Mouse (Mus musculus): Measurements from ENCODE around the gene Mip. TPM values are rescaled to one million over a fixed set of nuclear protein-coding genes. Genes with fewer than 3 reads are reported as not detected.

Gene Mip
- total RNA-seq, 2 experiments from 2014 or later: not detected

GRCm38 (mm10) chr10:128232420-128232985 lies 6.9 kb downstream of the Mip start:
- DNase-seq (ENCODE audit: extremely low spot score in 1 of 2, low spot score in 2 of 2): peak; percentile 26 to 51
- intact Hi-C loops (cut with DNase I): loop anchor here (1.0 to 5.0 kb wide), 2 partner anchors 21 to 40 kb away; partner anchors contain the start of genes Spryd4 and Stat2
- Histone ChIP-seq H3K4me3 (peak overlapping the region; percentile 75), H3K27ac (peak overlapping the region; percentile 95)
- peak; percentile 82 for TF ChIP-seq CTCF (IDR thresholded peaks at IDR 0.05)

DNA sequence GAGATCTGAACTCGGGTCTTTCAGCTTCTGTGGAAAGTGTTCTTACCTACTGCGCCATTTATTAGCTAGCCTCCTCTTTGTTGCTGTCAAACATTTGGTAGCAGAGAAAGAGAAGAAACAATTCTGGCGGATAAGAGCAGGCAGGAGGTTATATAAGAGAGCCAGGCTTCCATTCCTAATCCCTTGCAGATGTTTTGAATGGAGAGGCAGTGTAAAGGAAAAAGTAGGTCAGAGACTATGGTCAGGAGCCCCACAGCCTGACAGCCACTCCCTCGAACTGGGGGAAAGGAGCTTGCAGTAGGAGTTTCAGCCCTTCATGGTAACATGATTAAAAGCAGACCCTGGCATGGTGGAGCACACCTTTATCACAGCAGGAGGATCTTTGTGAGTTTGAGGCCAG lies 10.7 kb downstream of the Mip start:
- H3K27ac ChIP-seq: no peak overlapping the region
- TF ChIP-seq CTCF (IDR thresholded peaks at IDR 0.05): no peak
- no peak overlapping the region for H3K4me3 ChIP-seq
- DNase-seq (ENCODE audit: extremely low spot score in 1 of 2, low spot score in 2 of 2): no peak
- intact Hi-C loops (cut with DNase I): no loop called here

- H3K27ac ChIP-seq: no peak overlapping the region
- no peak overlapping the region for H3K4me3 ChIP-seq
- peak in 1 of 2 experiments; percentile 30 for DNase-seq (ENCODE audit: extremely low spot score in 1 of 2, low spot score in 2 of 2)
- intact Hi-C loops (cut with DNase I): no loop called here
- no peak for TF ChIP-seq CTCF (IDR thresholded peaks at IDR 0.05)
These were observed 12.3 kb downstream of the Mip start for GRCm38 (mm10) chr10:128237807-128238480.

- no peak for TF ChIP-seq CTCF (IDR thresholded peaks at IDR 0.05)
- no peak overlapping the region for H3K27ac ChIP-seq
- intact Hi-C loops (cut with DNase I): no loop called here
- H3K4me3 ChIP-seq: no peak overlapping the region
- no peak for DNase-seq (ENCODE audit: extremely low spot score in 1 of 2, low spot score in 2 of 2)
These were observed 13.5 kb downstream of the Mip start for GRCm38 (mm10) chr10:128239140-128239539.

- no peak for DNase-seq (ENCODE audit: extremely low spot score in 1 of 2, low spot score in 2 of 2)
- Histone ChIP-seq H3K4me3 (no peak overlapping the region), H3K27ac (no peak overlapping the region)
- no peak for TF ChIP-seq CTCF (IDR thresholded peaks at IDR 0.05)
- intact Hi-C loops (cut with DNase I): no loop called here
These were observed 14.5 kb downstream of the Mip start for GRCm38 (mm10) chr10:128240131-128240530.

- no peak for DNase-seq (ENCODE audit: extremely low spot score in 1 of 2, low spot score in 2 of 2)
- TF ChIP-seq CTCF (IDR thresholded peaks at IDR 0.05): no peak
- H3K27ac ChIP-seq: no peak overlapping the region
- no peak overlapping the region for H3K4me3 ChIP-seq
- intact Hi-C loops (cut with DNase I): no loop called here
These were observed 17.6 kb downstream of the Mip start for GRCm38 (mm10) chr10:128243252-128243651.

- intact Hi-C loops (cut with DNase I): no loop called here
- TF ChIP-seq CTCF (IDR thresholded peaks at IDR 0.05): no peak
- DNase-seq (ENCODE audit: extremely low spot score in 1 of 2, low spot score in 2 of 2): no peak
- Histone ChIP-seq H3K27ac (no peak overlapping the region), H3K4me3 (no peak overlapping the region)
These were observed 18.5 kb downstream of the Mip start for GRCm38 (mm10) chr10:128244121-128244520.

DNA sequence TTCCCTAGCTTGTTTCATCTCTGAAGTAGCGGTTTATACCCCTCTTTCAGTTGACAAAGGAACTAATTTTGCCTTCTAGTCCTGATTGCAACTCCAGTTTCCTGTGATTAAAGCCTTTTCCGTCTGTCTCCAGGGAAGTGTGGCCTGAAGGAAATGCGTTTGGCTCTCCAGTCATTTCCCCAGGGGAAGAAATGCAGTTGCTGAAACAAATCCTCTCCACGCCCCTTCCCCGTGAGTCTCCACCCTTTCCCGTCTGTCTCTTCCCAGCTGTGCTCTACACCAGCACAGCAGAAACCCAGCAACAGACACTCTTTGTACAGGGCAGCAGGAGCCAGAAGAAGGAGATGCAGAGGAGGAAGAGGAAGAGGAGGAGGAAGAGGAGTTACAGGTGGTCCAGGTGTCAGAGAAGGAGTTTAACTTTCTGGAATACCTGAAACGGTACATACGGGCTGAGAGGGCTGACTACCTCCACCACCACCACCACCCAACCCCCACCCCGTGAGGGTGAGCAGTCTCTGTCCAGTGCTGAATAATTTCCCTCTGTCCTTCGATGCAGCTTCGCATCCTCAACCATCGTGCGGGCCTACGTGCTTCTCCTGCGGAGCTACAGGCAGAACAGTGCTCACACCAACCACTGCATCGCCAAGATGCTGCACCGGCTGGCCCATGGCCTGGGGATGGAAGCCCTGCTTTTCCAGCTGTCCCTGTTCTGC lies 21.5 kb downstream of the Mip start:
- intact Hi-C loops (cut with DNase I): no loop called here
- no peak overlapping the region for H3K27ac ChIP-seq
- DNase-seq (ENCODE audit: extremely low spot score in 1 of 2, low spot score in 2 of 2): no peak
- H3K4me3 ChIP-seq: no peak overlapping the region
- no peak for TF ChIP-seq CTCF (IDR thresholded peaks at IDR 0.05)

GRCm38 (mm10) chr10:128250565-128250964 lies 24.9 kb downstream of the Mip start:
- DNase-seq (ENCODE audit: extremely low spot score in 1 of 2, low spot score in 2 of 2): no peak
- intact Hi-C loops (cut with DNase I): no loop called here
- no peak for TF ChIP-seq CTCF (IDR thresholded peaks at IDR 0.05)
- H3K4me3 ChIP-seq: no peak overlapping the region
- H3K27ac ChIP-seq: no peak overlapping the region

GRCm38 (mm10) chr10:128253677-128254255 lies 28.1 kb downstream of the Mip start, which contains the start of gene Apon:
Apon (plus strand) TSS chr10:128254096.
- Histone ChIP-seq H3K4me3 (no peak within 1 kb of the TSS), H3K27ac (no peak within 1 kb of the TSS)
- DNase-seq (ENCODE audit: extremely low spot score in 1 of 2, low spot score in 2 of 2): no peak
- TF ChIP-seq CTCF (IDR thresholded peaks at IDR 0.05): no peak
- intact Hi-C loops (cut with DNase I): no loop called here

DNA sequence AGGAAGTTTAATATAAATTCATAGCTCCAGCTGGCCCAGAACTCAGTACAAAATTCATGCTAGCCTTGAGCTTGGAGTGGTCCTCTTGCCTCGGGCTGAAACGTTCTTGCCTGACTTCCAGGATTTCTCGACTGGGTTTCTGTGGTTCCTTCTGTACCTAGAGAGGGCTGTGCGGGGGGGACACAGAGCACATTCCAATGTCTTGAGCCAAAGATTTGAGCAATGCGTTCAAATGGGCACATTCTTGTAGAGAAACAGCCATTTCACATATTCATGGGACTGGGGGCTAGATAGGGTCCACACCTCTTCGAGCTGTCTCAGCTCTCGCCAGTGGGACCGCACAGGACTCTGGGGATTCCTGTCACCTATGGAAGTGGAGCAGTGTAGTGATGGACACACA lies 30.3 kb downstream of the Mip start:
- no peak for TF ChIP-seq CTCF (IDR thresholded peaks at IDR 0.05)
- intact Hi-C loops (cut with DNase I): no loop called here
- no peak for DNase-seq (ENCODE audit: extremely low spot score in 1 of 2, low spot score in 2 of 2)
- Histone ChIP-seq H3K4me3 (no peak overlapping the region), H3K27ac (no peak overlapping the region)

- TF ChIP-seq CTCF (IDR thresholded peaks at IDR 0.05): no peak
- intact Hi-C loops (cut with DNase I): no loop called here
- DNase-seq (ENCODE audit: extremely low spot score in 1 of 2, low spot score in 2 of 2): no peak
- Histone ChIP-seq H3K4me3 (no peak overlapping the region), H3K27ac (no peak overlapping the region)
These were observed 30.7 kb downstream of the Mip start for GRCm38 (mm10) chr10:128256328-128256727.

Measured in left cerebral cortex, adult 2 months (tissue).